Mouse (Mus musculus) retina, postnatal 7 days (tissue): ENCODE measurements around the gene Gpr157.

Experiments used
- DNase-seq: peaks from one replicate; pipeline ENCODE4 v3.0.0-alpha.2; 2012; ENCODE audit warnings: low read depth, low spot score

The Gpr157 gene

DNA sequence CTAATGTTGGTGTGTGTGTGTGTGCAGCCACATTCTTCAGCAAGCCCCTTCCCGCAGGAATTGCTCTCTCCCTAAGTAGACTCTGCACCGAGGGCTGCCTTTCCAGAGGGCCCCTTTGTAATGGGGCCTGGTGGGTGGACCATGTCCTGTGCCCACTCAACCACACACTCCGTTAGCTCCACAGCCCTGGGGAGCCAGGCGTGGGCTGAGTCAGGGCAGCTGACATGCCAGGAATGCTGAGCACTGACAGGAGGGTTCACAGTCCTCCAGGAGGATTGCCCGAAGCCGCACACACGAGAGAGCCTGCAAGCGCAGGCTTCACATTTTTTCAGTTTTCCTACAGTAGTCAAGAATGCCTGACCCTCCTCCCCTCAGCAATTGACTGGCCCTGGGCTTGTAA lies 17.0 kb upstream of the Gpr157 start:
- no peak for DNase-seq

DNA sequence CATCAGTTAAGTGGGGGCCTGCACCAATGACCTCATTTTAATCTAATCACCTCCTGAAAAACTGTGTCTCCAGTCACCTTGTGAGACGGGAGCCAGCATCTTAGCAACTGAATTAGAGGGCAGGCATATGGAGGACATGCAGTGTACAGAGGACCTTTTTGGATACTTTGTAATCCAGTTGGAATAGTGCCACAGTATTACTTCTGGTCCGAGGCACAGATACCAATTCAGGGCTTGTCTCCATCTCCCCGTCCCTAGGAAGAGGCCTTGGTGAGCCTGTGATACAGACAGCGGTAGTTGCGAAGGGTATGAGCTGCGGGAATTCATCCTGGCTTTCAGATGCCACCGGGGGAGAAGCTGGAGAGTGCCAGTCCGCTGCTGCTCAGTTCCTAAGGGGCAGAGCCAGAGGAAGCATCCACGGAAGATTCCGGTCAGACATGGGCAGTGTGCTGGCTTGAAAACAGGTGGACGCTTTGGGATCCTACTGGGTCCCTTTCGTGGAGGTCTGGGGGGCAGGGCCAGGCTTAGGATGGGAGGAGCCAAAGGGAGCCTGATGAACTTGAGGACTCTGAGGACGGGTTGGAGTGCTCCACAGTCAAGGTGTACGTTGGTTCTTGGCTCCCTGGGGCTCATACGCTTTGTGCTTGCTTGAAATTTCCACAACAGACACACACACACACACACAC lies 14.6 kb upstream of the Gpr157 start:
- no peak for DNase-seq

DNA sequence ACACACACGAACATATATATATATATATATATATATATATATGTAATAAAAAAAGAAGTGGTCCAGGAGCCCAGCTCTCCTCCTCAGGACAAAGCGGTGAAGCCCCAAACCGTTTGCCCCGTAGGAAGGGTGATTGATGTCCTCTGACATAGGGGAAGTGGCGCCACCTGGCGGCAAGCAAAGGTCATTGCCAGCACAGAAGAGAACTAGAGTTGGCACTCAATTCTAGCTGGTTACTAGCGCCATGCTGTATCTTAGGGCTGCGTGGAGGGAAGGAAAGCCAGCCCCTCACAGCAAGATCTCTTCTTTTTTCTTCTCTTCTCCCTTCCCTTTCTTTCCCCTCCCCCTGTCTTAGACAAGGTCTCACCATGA lies 14.1 kb upstream of the Gpr157 start:
- peak; percentile 38 for DNase-seq

DNA sequence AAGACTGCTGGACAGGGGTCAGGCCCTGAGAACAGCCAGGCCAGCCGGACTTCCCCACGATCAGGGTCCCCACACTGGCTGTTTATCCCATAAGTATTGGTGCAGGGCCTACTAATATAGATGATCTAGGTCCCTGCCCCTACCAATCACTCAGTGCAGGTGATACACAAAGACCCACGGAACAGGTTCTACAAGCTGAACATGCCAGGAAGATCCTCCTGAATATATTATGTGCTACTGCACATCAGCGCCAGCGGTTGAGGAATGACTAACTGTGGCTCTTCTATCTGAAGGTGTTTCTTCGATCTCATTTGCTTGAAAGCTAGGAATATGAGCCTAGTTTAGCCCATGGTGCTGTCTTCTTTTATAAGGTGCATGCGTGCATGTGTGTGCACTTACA lies 11.8 kb upstream of the Gpr157 start:
- no peak for DNase-seq

DNA sequence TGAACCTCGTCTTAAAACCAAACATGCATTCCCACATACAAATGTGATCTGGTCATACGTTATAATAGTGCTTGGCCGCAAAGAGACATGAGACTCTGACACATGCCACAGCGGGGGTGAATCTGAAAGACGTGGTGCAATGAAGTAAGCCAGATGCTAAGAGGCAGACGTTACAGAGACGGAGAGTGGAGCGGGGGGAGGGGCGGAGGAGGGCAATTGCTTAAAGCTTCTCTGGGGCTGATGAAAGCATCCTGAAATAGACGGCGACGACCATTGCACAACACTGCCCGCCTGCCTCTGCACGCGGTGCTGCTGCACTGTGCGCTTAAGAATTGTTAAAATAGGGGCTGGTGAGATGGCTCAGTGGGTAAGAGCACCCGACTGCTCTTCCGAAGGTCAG lies 11.0 kb upstream of the Gpr157 start:
- DNase-seq: no peak

DNA sequence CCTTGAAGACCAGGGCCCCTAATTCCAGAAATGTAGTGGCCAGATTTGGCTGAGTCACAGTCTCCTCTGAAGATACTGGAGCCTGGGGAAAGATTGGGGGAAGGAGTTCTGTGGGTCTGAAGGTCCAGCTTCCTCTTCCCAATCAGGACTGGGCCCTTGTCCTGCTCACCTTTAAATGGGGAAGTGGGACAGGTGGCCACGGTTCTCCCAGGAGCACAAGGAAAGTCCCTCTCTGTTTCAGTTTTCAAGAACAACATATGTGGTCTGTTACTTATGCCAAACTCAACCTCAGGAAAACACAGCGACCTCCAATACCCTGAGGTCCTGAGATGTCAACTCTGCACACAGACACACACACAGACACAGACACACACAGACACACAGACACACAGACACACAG lies 8.5 kb upstream of the Gpr157 start:
- no peak for DNase-seq

DNA sequence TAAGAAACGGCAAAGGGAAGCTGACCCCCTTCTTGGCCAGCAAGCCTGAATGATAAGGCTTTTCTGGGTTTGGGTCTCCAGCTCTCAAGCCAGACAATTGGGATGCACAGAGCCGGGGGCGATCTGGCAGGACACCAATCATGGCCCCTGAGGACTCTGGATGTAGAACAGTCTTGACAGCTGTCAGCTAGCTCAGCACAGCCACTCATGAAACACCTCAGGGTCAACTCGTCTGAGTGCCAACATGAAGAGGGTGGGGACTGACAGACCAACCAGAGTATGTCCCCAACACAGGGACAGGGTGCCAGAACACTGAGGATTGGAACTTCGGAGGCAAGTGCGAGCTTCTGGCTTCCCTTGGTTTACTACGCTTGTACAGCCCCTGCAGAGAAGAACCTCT lies 7.9 kb upstream of the Gpr157 start:
- no peak for DNase-seq

DNA sequence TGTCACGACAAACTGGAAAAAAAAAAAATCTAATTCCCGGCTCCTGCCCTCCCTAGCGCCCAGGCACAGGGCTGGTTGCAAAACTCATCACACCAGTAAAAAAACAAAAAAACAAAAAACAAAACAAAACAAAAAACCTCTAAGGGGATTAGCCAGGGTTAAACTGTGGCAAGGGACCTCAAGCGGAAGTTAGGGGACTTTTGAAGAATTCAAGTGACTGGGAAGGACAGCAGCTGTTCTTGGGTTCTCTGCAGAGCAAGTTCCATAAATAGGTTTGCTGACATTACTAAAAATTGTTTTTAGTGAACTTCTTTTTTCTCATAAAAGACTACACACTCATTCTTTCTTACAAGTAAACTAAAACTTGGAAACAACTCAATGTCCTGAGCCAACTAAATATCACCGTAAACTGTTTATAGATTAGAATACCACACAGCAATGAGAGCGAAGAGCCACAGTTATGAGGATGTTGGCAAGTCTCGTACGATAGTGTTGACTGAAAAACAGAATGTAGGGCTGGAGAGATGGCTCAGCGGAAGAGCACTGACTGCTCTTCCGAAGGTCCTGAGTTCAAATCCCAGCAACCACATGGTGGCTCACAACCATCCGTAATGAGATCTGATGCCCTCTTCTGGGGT lies 6.7 kb upstream of the Gpr157 start:
- no peak for DNase-seq

DNA sequence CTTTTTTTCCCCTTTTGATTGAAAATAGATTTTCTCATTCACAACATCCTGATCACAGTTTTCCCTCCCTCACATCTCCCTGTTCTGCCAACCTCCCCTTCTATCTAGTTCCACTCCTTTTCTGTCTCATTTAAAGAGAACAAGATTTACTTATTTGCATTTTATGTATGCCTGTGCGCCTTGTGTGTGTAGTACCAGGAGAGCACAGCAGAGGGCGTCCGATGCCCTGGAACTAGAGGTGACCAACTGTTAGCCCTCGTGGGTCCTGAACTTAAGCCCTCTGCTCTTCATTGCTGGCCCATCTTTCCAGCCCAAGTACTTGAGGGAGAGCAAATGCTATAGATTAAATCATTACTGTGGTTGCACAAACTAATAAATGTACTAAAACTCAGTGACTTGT lies 1.8 kb upstream of the Gpr157 start:
- DNase-seq: no peak

DNA sequence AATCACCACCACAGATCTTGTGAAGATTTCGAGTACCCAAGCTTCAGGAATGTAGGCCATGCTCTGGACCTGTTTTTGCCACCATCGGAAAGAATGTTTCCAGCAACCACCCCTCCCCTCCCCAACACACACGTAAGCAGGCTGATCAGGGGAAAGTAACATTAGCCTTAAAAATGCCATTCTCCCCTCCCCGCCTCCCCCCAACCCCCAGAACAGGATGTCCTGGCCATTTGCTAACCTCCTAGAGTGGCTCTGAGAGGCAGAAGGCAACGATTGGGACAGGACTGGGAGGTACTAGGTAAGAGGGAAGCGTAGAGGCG lies 364 bp upstream of the Gpr157 start:
- no peak for DNase-seq

DNA sequence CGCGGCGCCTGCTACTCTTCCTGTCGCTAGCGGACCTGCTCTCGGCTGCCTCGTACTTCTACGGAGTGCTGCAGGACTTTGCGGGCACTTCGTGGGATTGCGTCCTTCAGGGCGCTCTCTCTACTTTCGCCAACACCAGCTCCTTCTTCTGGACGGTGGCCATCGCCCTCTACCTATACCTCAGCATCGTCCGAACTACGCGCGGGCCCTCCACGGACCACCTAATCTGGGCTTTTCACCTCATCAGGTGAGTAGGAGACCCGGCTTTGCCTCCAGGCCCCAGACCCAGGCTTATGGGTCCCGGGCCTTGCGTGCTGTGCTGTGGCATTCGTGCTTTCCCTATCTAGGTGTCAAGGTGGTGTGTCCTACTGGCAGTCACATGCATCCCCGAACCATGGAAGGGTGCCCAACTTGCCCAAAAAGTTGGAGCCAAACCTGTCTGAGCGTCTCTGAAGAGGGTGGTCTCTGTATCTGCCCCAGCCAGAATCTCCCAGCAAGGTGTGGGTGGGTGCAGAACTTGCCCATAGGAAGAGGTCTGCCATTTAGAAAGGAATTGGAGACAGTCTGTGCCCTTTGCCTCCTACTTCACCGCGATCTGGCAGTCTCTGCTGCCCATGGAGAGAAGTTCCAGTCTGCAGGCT lies 845 bp downstream of the Gpr157 start:
- no peak for DNase-seq

DNA sequence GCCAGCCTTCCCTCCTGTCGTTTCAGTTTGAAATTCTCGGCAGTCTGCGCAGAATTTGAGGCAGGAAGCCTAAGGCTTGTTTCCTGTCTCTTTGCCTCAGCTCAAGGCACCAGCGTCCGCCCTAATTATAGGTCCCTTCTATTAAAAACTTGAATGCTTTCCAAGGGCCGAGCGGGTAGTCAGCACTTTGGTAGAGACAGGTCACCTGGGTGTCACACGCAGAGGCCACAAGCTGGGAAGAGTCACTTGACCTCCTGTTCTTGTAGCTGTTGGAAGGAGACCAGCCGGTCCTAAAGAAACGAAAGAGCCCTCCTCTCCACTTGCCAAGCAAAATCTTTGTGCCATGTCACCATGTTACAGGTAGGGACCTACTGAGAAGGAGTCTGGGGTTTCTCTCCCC lies 2.0 kb downstream of the Gpr157 start:
- DNase-seq: no peak

DNA sequence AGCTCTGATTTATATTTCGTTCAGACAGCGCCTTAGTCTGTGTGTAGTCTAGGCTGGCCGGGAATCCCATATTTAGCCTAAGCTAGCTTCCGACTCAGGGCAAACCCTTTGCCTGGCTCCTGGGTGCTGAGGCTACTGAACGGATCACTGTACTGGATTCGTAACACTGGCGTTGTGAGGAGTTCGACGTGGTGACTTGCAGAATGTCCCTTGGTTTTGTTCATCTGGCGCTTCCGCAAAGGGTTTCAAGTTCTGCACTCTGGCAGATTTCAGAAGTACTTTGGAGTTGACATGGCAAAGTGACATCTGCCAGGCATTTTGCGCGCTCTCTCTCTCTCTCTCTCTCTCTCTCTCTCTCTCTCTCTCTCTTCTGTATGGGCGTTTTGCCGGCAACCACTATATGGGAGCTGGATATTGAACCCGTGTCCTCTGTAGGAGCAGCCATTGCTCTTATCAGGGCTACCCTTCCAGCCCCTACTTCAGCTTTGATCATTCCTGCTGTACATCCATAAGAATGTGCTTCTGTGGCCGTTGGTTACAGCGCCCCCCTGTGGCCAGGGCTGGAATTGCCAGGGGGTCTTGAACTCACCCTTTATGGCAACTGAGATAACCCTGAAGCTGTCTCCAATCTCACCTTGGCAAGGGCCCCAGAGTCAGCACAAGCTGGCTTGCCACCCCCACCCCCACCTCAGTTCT lies 4.9 kb downstream of the Gpr157 start:
- DNase-seq: no peak

DNA sequence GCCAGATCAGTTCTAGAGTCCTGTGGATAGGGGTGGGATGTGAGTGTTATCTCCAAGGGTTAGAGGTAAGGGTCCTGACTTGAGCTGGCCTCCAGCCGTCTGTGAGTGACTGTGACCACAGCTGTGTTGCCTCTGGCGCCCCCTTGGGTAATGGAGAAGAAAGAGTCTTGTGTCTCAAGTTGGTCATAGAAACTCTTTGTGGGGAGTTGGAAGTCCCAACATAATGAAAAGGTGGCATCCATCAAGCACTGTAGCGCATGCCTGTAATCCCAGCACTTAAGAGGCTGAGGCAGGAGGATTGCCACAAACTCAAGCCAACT lies 5.4 kb downstream of the Gpr157 start:
- no peak for DNase-seq

DNA sequence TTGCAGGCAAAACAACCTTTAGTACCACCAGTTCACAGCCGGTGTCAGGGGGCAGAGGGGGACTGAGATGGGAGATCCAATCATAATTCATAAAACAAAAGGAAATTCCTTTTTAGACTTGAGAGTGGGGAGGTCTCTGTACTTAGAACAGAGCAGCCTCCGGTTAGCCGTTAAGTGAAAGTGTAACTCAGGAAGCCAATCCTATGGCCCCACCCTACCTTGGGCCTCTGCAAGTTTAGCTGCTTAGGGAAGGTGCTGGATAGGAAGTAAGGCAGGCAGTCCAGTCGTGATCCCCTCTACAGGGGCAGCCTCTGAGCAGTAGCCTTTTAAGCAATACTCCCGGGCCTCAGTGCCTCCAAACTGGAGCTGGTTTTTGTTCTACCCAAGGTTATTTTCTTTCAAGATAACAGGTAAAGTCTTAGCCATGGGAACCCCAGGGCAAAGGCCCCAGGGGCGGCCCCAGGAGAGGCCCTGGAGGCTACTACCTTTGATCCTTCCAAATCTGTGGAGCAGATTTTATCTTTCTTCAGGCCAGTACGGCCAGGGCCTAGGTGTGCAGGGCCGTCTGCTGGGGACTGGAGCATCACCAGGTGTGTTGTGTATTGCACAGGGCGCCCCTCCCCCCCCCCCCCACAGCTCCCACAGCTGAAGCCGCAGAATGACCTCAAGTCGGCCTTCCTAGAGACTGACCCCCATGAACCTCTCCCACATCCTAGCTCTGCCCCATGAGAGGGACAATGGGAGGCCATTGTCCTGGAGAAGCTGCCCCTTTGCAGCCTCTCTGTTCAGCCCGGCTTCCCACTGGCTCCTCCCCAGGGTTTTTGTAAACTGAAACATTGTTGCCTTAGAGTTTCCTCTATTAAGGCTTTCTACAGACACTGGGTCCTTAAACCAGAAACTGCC lies 6.6 kb downstream of the Gpr157 start:
- DNase-seq: no peak

DNA sequence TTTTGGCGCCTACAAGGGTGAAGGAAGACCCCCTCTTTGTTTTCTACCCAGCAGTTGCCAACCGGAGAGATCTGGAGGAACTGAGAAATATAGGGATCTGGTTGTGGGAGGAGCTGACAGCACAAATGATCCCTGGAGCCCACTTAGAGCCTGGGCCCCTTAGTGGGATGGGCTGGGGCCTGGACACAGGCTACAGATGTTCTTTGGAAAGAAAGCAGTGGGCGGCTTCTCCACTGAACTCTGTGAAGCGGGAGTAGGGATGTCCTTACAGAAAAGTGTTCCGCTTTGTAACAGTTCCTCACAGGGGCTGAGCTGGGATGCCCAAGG lies 7.3 kb downstream of the Gpr157 start:
- no peak for DNase-seq

DNA sequence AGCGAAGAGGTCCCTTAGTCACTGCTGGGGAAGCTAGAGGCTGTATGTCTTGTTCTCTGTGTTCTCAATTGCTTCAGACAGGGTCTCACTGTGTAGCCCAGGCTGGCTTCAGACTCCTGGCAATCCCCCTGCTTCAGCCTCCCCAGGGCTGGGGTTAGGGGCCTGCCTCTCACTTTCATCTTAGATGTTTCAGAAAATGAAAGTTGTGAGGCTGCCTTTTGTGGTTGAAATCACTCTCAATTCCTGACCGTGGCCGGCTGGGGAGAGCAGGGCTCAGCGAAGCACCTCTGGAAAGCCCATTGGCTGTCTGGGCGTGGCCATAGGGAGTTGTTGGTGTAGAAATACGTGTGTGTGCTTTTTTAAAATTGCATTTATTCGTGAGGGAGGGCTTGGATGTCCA lies 9.1 kb downstream of the Gpr157 start:
- DNase-seq: no peak

DNA sequence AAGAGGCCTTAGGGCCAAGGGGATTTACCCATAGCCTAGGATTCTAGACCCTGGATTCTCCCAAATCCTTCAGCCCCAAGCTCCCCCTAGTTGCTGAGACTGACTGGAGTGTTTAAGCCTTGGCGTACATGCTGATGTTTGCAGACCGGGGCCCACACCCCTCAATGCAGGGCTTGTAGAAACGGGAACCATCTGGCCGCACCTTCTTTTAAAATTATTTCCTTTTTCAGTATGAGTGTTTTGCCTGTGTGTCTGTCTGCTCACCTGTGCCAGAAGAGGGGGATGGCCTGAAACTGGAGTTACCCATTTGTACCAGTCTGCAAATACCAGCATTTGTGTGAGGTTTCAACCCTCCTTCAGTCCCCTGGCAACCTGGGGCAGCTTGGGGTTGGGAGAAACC lies 10.7 kb downstream of the Gpr157 start:
- DNase-seq: no peak

DNA sequence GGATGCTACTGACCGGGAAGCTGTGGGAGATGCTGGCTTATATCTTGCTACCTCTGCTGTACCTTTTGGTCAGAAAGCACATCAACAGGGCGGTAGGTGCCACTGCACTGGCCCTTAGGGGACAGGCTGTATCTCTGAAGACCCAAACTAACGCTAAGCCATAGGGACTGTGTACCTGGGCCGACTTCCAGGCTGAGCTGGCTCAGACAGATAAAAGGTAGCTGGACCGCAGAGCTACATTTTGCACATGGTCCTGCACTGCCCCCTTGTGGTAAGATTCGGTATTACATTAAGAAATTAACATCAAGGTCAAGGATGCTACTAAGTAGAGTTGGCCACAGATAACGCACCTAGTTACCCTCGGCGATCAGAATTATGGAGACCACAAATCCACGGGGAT lies 11.7 kb downstream of the Gpr157 start:
- DNase-seq: peak; percentile 76

DNA sequence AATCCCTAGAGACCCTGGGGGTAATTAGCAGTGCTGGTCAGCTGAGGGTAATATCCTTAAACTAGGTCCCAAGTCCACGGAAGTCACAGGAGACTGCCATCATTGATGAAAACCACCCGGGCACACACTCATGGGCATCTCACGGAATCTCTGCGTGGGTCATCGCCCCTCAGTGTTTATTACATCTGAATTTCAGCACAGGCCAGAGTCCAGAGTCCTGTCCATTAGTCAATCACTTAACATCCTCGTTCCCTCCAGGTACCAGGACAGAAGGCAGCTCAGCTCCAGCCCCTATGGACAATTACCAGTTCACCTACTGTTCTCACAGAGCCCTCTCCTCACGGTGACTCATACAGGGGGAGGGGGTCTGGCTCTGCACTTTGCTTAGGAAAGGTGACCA lies 15.7 kb downstream of the Gpr157 start:
- DNase-seq: no peak

DNA sequence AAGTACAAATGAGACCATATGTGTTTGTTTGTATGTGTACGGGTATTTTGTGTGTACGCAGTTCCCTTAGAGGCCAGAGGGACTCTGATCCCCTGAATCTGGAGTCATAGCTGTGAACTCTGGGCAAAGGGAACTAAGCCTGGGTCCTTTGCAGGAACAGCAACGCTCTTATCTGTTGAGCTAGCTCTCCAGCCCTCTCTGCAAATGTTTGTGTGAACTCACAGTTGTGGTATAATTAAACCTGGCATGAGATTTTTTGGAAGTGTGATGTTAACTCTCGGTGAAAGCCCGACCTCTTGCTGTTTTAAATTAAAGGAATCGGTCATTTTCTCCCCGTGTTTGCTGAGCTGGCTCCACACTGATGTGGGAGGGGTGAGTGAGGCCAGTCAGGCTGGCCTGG lies 18.5 kb downstream of the Gpr157 start:
- no peak for DNase-seq

DNA sequence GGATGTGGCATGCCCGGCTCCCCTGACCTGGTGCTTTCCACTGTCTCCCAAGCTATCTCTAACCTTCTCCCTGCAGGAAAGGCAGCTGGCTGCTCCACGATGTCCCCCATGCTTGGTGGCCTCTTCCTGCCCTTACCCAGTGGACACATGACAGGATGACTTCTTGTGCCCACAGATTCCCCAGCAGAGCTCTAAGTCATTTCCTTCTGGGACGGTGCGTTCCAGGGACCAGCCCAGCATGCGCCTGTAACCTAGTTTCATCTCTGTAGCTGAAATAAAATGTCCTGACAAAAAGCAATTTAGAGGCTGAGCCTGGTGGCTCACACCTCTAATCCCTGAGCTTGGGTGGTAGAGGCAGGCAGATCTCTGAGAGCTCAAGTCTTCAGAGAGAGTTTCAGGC lies 19.5 kb downstream of the Gpr157 start:
- no peak for DNase-seq
